Mouse (Mus musculus): ENCODE data around the gene Ldah. TPM values are rescaled to one million over a fixed set of nuclear protein-coding genes. Genes with fewer than 3 reads are reported as not detected.

The Ldah gene
- polyA plus RNA-seq, 1 experiment from 2014 or later = 94.6 TPM

Other genes starting within 250 kb of the Ldah start
- 0.05 and 0.06 TPM in 2 replicates for gene Apob, start 230.5 kb upstream of the Ldah start, polyA plus RNA-seq (2015; fragmentation: Nextera tagmentation; extraction: Ambion mirVana)
- 0.13 and 0.19 TPM in 2 replicates for gene Gdf7, start 93.8 kb downstream of the Ldah start, polyA plus RNA-seq (2015; fragmentation: Nextera tagmentation; extraction: Ambion mirVana)
- 11.0 and 11.6 TPM in 2 replicates for gene Hs1bp3, start 105.3 kb downstream of the Ldah start, polyA plus RNA-seq (2015; fragmentation: Nextera tagmentation; extraction: Ambion mirVana)